Mouse (Mus musculus): ENCODE data around the gene Lypd6b. TPM values are rescaled to one million over a fixed set of nuclear protein-coding genes. Genes with fewer than 3 reads are reported as not detected.

Gene Lypd6b
- polyA plus RNA-seq, 1 experiment from 2014 or later, result 4.4 TPM

GRCm38 (mm10) chr2:49938246-49938645, 150.8 kb downstream of the Lypd6b start:
- H3K36me3 ChIP-seq, result no peaks in the 10 kb centered on the region
- ATAC-seq (ENCODE audit: low FRiP score), result no peak
- no peaks in the 10 kb centered on the region for H3K27me3 ChIP-seq
- H3K9ac ChIP-seq, result no peak overlapping the region
- H3K27ac ChIP-seq, result no peak overlapping the region
- H3K4me1 ChIP-seq (replicated peaks), result no peaks in the 10 kb centered on the region
- 85% methylated on average over 8 of the region's 8 CpGs for WGBS
- no peak overlapping the region for H3K4me2 ChIP-seq
- no peak overlapping the region for H3K4me3 ChIP-seq
- no peaks in the 10 kb centered on the region for H3K9me3 ChIP-seq

DNA sequence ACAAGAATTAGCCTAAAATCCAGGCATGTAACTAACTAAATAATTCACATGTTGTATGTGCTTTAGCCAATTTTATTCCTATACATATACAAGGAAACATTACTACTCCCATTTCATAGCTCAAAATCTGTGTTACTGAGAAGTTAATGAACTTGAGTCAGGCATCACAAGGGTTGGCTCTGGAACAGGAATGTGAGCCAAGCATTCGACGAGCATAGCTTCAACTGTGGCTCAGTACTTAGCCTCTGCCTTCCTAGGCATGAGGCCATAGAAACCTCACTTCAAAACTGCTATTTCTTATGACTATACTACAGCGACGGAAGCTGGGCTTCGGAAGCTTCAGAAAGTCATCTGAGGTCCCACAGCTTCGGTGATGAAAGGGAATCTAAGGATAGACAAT, 152.9 kb downstream of the Lypd6b start:
- H3K4me3 ChIP-seq, result no peak overlapping the region
- H3K4me2 ChIP-seq, result no peak overlapping the region
- no peak overlapping the region for H3K27ac ChIP-seq
- no peaks in the 10 kb centered on the region for H3K9me3 ChIP-seq
- H3K9ac ChIP-seq, result no peak overlapping the region
- H3K36me3 ChIP-seq, result no peaks in the 10 kb centered on the region
- WGBS, result 84% methylated on average over 6 of the region's 6 CpGs
- H3K4me1 ChIP-seq (replicated peaks), result no peaks in the 10 kb centered on the region
- no peak for ATAC-seq (ENCODE audit: low FRiP score)
- no peaks in the 10 kb centered on the region for H3K27me3 ChIP-seq

GRCm38 (mm10) chr2:49942100-49942499, 154.6 kb downstream of the Lypd6b start:
- H3K9ac ChIP-seq, result no peak overlapping the region
- WGBS, result 80% methylated on average over 5 of the region's 5 CpGs
- no peaks in the 10 kb centered on the region for H3K4me1 ChIP-seq (replicated peaks)
- H3K27ac ChIP-seq, result no peak overlapping the region
- no peaks in the 10 kb centered on the region for H3K27me3 ChIP-seq
- no peak overlapping the region for H3K4me2 ChIP-seq
- H3K36me3 ChIP-seq, result no peaks in the 10 kb centered on the region
- no peak for ATAC-seq (ENCODE audit: low FRiP score)
- no peaks in the 10 kb centered on the region for H3K9me3 ChIP-seq
- H3K4me3 ChIP-seq, result no peak overlapping the region

GRCm38 (mm10) chr2:49951681-49952080, 164.2 kb downstream of the Lypd6b start:
- ATAC-seq (ENCODE audit: low FRiP score), result no peak
- Histone ChIP-seq H3K4me1 (replicated peaks) (peaks cover 6% of the 10 kb centered on the region), H3K9me3 (no peaks in the 10 kb centered on the region), H3K36me3 (no peaks in the 10 kb centered on the region), H3K9ac (no peak overlapping the region), H3K4me2 (no peak overlapping the region), H3K27ac (no peak overlapping the region), H3K27me3 (no peaks in the 10 kb centered on the region), H3K4me3 (no peak overlapping the region)
- WGBS, result 76% methylated on average over 4 of the region's 4 CpGs

DNA sequence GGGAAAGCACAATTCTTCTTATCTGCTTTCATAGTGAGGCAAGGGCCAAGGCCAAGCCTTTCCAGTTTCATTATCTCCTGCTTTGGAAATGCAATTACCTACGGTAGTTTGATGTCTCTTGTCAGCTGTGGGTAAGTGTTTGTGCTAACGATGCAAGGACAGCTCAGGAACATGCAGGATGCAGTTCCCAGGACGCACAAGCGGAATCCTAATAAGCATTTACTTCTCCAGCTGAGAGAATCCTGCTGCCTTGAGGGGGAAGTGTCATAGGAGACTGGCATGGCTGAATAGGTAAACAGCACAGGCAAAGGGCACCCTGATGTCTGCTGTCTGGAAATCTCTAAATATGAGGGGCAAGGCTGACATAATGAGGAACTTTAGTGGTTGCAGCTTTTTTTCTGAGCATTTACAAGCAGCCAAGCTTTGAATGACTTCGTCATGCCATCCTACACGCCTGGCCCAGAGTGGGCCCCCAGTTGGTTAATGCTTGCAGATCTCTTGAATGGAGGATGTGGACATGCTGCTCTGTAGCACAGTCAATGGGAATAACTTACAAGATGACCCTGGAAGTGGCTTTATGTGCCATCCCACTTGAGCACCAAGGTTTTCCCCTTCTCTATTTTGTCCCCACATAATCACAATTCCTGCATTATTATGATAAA, 165.3 kb downstream of the Lypd6b start:
- WGBS, result 41% methylated on average over 6 of the region's 6 CpGs
- Histone ChIP-seq H3K9ac (no peak overlapping the region), H3K9me3 (no peaks in the 10 kb centered on the region), H3K36me3 (no peaks in the 10 kb centered on the region), H3K4me2 (no peak overlapping the region), H3K4me3 (no peak overlapping the region), H3K27ac (peak overlapping the region; percentile 42; the same call in 1 of the 2 replicates), H3K4me1 (replicated peaks) (peaks cover 6% of the 10 kb centered on the region), H3K27me3 (no peaks in the 10 kb centered on the region)
- 0 out of 2 replicates have a peak, but pooled peaks have one; percentile 21 for ATAC-seq (ENCODE audit: low FRiP score)

DNA sequence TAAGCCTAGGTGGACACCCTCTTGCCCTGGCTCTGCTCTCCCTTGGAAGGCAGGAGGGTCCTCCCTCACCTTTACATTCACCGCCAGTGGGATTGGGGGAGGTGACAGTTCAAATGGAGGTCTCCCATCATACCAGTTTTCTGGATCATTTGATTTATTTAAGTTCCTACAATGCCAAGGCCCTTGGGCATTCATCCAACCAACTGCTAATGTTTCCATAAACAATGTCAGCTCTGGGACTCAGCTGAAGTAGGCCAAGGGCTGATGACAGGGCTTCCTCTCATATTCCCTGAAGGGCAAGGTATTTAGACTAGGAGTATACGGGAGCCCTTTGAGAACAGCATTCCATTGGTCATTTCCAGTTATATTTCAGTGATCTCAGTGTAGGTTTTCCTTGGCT, 170.0 kb downstream of the Lypd6b start:
- H3K27me3 ChIP-seq, result no peaks in the 10 kb centered on the region
- no peaks in the 10 kb centered on the region for H3K36me3 ChIP-seq
- H3K4me1 ChIP-seq (replicated peaks), result peaks cover 6% of the 10 kb centered on the region
- ATAC-seq (ENCODE audit: low FRiP score), result no peak
- H3K9ac ChIP-seq, result no peak overlapping the region
- WGBS, result 73% methylated on average over 2 of the region's 2 CpGs
- no peak overlapping the region for H3K4me3 ChIP-seq
- no peak overlapping the region for H3K4me2 ChIP-seq
- H3K27ac ChIP-seq, result no peak overlapping the region
- no peaks in the 10 kb centered on the region for H3K9me3 ChIP-seq

DNA sequence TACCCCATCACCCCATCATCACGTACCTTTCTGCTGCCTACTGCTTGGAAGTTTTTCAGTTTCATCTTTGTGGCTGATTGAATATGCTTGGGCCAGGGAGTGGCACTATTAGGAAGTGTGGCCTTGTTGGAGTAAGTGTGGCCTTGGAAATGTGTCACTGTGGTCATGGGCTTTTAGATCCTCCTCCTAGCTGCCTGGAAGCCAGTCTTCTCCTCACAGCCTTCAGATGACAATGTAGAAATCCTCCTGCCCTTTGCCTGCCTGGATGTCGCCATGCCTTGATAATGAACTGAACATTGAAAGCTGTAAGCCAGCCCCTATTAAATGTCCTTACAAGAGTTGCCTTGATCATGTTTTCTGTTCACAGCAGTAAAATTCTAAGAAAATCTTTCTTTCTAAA, 174.5 kb downstream of the Lypd6b start:
- no peak for ATAC-seq (ENCODE audit: low FRiP score)

GRCm38 (mm10) chr2:49964899-49965298, 177.4 kb downstream of the Lypd6b start:
- H3K9me3 ChIP-seq, result no peaks in the 10 kb centered on the region
- H3K36me3 ChIP-seq, result no peaks in the 10 kb centered on the region
- no peaks in the 10 kb centered on the region for H3K27me3 ChIP-seq
- H3K27ac ChIP-seq, result no peak overlapping the region
- no peak overlapping the region for H3K4me3 ChIP-seq
- H3K4me1 ChIP-seq (replicated peaks), result 0 out of 2 replicates have a peak, but pooled peaks cover 3% of the 10 kb centered on the region
- H3K9ac ChIP-seq, result no peak overlapping the region
- 74% methylated on average over 3 of the region's 3 CpGs for WGBS
- ATAC-seq (ENCODE audit: low FRiP score), result no peak
- H3K4me2 ChIP-seq, result no peak overlapping the region

More for the DNA sequence above, 174.5 kb downstream of the Lypd6b start:
- H3K36me3 ChIP-seq, result no peaks in the 10 kb centered on the region
- no peaks in the 10 kb centered on the region for H3K9me3 ChIP-seq
- no peaks in the 10 kb centered on the region for H3K4me1 ChIP-seq (replicated peaks)
- no peak overlapping the region for H3K4me3 ChIP-seq
- no peak overlapping the region for H3K4me2 ChIP-seq
- H3K9ac ChIP-seq, result no peak overlapping the region
- WGBS, result 77% methylated on average over 2 of the region's 2 CpGs
- H3K27ac ChIP-seq, result no peak overlapping the region
- no peaks in the 10 kb centered on the region for H3K27me3 ChIP-seq

DNA sequence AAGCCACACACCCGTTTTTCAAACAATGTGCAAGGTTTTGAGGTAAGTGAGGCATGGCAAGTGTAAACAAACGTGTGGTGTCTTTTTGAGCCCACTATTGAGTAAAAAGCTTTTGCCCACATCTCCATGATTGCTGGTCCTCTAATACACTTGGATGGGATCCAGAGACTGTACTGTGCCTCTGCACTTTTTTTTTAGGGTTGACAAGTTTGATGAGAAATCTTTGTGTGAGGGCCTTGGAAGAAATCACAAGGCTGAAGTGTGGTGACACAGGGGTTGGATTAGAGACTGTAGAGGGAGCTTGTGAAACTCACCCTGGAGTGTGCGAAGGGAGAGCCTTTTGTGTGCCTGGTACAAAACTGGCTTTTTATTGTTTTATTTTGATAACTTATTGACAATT, 180.3 kb downstream of the Lypd6b start:
- 0 out of 2 replicates have a peak, but pooled peaks cover 3% of the 10 kb centered on the region for H3K4me1 ChIP-seq (replicated peaks)
- H3K36me3 ChIP-seq, result no peaks in the 10 kb centered on the region
- H3K27me3 ChIP-seq, result no peaks in the 10 kb centered on the region
- H3K27ac ChIP-seq, result no peak overlapping the region
- 51% methylated on average over 3 of the region's 3 CpGs for WGBS
- no peaks in the 10 kb centered on the region for H3K9me3 ChIP-seq
- ATAC-seq (ENCODE audit: low FRiP score), result no peak
- no peak overlapping the region for H3K9ac ChIP-seq
- H3K4me3 ChIP-seq, result no peak overlapping the region
- H3K4me2 ChIP-seq, result no peak overlapping the region

DNA sequence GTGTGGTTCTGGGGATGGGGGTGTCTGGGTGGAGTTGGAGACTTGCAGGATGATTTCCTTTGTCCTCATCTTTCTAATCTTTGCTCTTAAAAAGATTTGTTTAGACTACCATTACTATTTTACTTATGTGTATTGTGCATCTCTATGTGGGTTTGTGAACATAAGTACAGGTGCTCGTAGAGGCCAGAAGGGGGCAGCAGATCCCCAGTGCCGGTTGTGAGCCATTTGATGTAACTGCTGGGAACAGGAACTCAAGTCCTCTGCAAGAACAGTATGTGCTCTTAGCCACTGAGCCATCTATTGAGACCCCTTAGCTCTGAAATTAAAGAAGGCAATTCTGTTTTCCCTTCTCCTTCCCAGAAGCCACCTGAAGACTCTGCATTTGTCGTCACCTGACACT, 183.5 kb downstream of the Lypd6b start:
- H3K36me3 ChIP-seq, result no peaks in the 10 kb centered on the region
- no peak overlapping the region for H3K4me2 ChIP-seq
- H3K27me3 ChIP-seq, result no peaks in the 10 kb centered on the region
- 0 out of 2 replicates have a peak, but pooled peaks cover 3% of the 10 kb centered on the region for H3K4me1 ChIP-seq (replicated peaks)
- H3K27ac ChIP-seq, result no peak overlapping the region
- WGBS, result 92% methylated on average over 3 of the region's 3 CpGs
- no peak overlapping the region for H3K4me3 ChIP-seq
- ATAC-seq (ENCODE audit: low FRiP score), result no peak
- no peaks in the 10 kb centered on the region for H3K9me3 ChIP-seq
- H3K9ac ChIP-seq, result no peak overlapping the region

- H3K4me3 ChIP-seq, result no peak overlapping the region
- no peak for ATAC-seq (ENCODE audit: low FRiP score)
- no peaks in the 10 kb centered on the region for H3K36me3 ChIP-seq
- H3K9ac ChIP-seq, result no peak overlapping the region
- 73% methylated on average over 10 of the region's 10 CpGs for WGBS
- no peaks in the 10 kb centered on the region for H3K9me3 ChIP-seq
- H3K27me3 ChIP-seq, result no peaks in the 10 kb centered on the region
- no peaks in the 10 kb centered on the region for H3K4me1 ChIP-seq (replicated peaks)
- no peak overlapping the region for H3K27ac ChIP-seq
- no peak overlapping the region for H3K4me2 ChIP-seq
These were observed 191.1 kb downstream of the Lypd6b start for GRCm38 (mm10) chr2:49978606-49979005.

DNA sequence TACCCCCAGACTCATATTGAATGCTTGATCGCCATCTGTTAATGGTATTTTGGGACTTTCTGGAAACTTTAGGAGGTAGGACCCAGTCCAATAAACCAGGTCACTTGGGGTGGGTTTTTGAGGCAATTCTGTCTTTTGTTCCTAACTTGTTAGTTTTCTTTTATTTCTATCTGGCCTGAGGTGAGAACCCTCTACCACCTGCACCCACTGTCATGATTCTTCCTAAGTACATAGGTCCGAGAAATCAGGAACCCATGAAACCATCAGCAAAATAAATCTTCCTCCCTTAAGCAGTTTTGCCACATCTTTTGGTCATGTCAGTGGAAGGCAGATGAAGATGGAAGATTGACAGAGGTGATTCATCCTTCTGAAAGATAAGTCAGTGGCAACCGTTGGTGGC, 192.5 kb downstream of the Lypd6b start:
- Histone ChIP-seq H3K9ac (no peak overlapping the region), H3K4me3 (no peak overlapping the region), H3K36me3 (no peaks in the 10 kb centered on the region), H3K4me1 (replicated peaks) (no peaks in the 10 kb centered on the region), H3K9me3 (no peaks in the 10 kb centered on the region), H3K27ac (no peak overlapping the region), H3K4me2 (no peak overlapping the region), H3K27me3 (no peaks in the 10 kb centered on the region)
- ATAC-seq (ENCODE audit: low FRiP score), result no peak
- 90% methylated on average over 3 of the region's 3 CpGs for WGBS

GRCm38 (mm10) chr2:49983021-49983420, 195.5 kb downstream of the Lypd6b start:
- Histone ChIP-seq H3K4me2 (no peak overlapping the region), H3K9ac (no peak overlapping the region), H3K4me3 (no peak overlapping the region), H3K36me3 (no peaks in the 10 kb centered on the region), H3K4me1 (replicated peaks) (no peaks in the 10 kb centered on the region), H3K27ac (no peak overlapping the region), H3K9me3 (no peaks in the 10 kb centered on the region), H3K27me3 (no peaks in the 10 kb centered on the region)
- WGBS, result 80% methylated on average over 5 of the region's 5 CpGs
- no peak for ATAC-seq (ENCODE audit: low FRiP score)
